Mouse (Mus musculus) heart, embryonic 14.5 days (tissue): ENCODE measurements around the gene Gja5. TPM values are rescaled to one million over a fixed set of nuclear protein-coding genes. Genes with fewer than 3 reads are reported as not detected.
A peak's percentile ranks its signal among the peaks of the same experiment; 100 is the strongest.

Experiments
- ATAC-seq: fragments of 200-750 bp; cut with Nextera tagmentation; 2 replicates; pipeline ENCODE4 v1.8.0; 2017; ENCODE audit warnings: low read depth, moderate TSS enrichment; ENCODE audit not compliant: insufficient number of reproducible peaks, insufficient read depth, low FRiP score
- H3K27ac ChIP-seq, 2 experiments: fragments of 200-500 bp in 1 of 2; fragments of 300-500 bp in 1 of 2; sonication (generic) in 1 of 2; replicated peaks in 1 of 2; 2 replicates each; pipeline ENCODE4 v1.5.1; 2012 to 2014; ENCODE audit warnings: low read depth in 2 of 2, low read length in 2 of 2, control low read depth in 1 of 2, mild to moderate bottlenecking in 1 of 2, mixed read lengths in 1 of 2; ENCODE audit not compliant: control insufficient read depth in 1 of 2, insufficient read depth in 1 of 2
- H3K27me3 ChIP-seq: fragments of 300-500 bp; sonication (generic); 2 replicates; pipeline ENCODE4 v1.6.1; 2014; ENCODE audit warnings: mild to moderate bottlenecking, low read length, control low read depth; ENCODE audit not compliant: control insufficient read depth, insufficient read depth
- H3K36me3 ChIP-seq: fragments of 300-500 bp; sonication (generic); 2 replicates; pipeline ENCODE4 v1.6.1; 2014; ENCODE audit warnings: mild to moderate bottlenecking, control low read depth, low read length, mixed read lengths; ENCODE audit not compliant: control insufficient read depth, insufficient read depth
- H3K4me1 ChIP-seq, 2 experiments: fragments of 200-500 bp in 1 of 2; fragments of 300-500 bp in 1 of 2; sonication (generic) in 1 of 2; 2 replicates each; pipeline ENCODE4 v1.6.1; 2012 to 2014; ENCODE audit warnings: low read length in 2 of 2, control low read depth in 1 of 2, mixed read lengths in 1 of 2; ENCODE audit not compliant: control insufficient read depth in 2 of 2, insufficient read depth in 2 of 2
- H3K4me2 ChIP-seq: fragments of 300-500 bp; sonication (generic); 2 replicates; pipeline ENCODE4 v1.6.1; 2014; ENCODE audit warnings: mild to moderate bottlenecking, low read length
- H3K4me3 ChIP-seq, 2 experiments: fragments of 200-500 bp in 1 of 2; fragments of 300-500 bp in 1 of 2; sonication (generic) in 1 of 2; 2 replicates each; pipeline ENCODE4 v1.5.1; 2012 to 2014; ENCODE audit warnings: low read length in 2 of 2, mild to moderate bottlenecking in 2 of 2, control low read depth in 1 of 2, low read depth in 1 of 2, moderate library complexity in 1 of 2; ENCODE audit not compliant: control insufficient read depth in 1 of 2, insufficient read depth in 1 of 2
- H3K9ac ChIP-seq: fragments of 300-500 bp; sonication (generic); 2 replicates; pipeline ENCODE4 v1.6.1; 2014; ENCODE audit warnings: mild to moderate bottlenecking, low read length
- H3K9me3 ChIP-seq: fragments of 300-500 bp; sonication (generic); 2 replicates; pipeline ENCODE4 v1.6.1; 2016; ENCODE audit warnings: low read length, control low read depth; ENCODE audit not compliant: control insufficient read depth
- WGBS: fragments of 180-500 bp; shearing (Covaris S2); extraction: QIAGEN DNeasy Blood & Tissue Kit; methylation state at CpG from one replicate; pipeline ENCODE4 v1.1.7; 2014; 5-methylcytosine and 5-hydroxymethylcytosine counted together
- polyA plus RNA-seq: library from polyadenylated mRNA; unstranded; fragments of >200 nt; fragmentation: Nextera tagmentation; extraction: Ambion mirVana; gene quantifications from 2 replicates; pipeline ENCODE4 v1.2.1, GENCODE M21; 2014

Gja5 gene
- polyA plus RNA-seq, 1 experiment from 2014 or later, result 43.4 TPM

DNA sequence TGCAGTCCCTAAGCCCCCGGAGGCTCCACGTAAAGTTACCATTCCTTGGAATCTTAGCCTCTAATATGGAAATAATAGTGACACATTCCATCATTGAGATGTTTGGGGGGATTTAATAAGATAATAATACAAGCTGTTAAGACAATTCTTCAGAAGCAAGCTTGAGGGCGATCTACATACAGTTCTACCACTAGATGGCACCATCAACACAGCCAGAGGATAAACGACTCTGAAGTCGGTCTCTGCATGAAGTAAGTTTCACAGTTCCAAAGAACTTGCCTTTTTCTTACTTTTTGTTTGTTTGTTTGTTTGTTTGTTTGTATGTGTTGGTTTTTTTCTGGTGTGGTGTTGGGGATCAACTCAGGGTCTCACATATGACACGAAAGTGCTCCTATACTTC, 31.7 kb downstream of the Gja5 start:
- H3K9ac ChIP-seq, result no peak overlapping the region
- no peaks in the 10 kb centered on the region for H3K9me3 ChIP-seq

DNA sequence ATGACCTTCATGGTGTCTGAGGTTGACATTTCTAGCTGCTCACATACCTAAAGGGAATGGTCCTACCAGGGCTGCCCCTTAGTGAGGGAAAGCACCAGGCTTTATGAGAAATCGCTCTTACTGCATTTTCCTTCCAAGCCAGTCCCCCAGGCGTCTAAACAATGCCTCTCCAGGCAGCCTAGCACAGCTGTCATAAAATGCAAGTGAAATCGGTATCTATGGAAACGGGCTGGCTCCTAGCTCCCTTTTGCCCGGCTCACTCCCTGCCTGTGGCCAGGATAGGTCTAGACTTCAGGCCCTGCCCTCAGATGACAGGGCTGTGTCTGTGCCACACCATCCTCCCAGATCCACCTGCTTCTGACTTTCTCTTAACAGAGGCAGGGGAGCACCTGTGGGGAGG, 33.1 kb downstream of the Gja5 start:
- 0 out of 2 replicates have a peak, but pooled peaks cover 8% of the 10 kb centered on the region for H3K27me3 ChIP-seq
- no peak overlapping the region for H3K9ac ChIP-seq

More for the DNA sequence above, 31.7 kb downstream of the Gja5 start:
- Histone ChIP-seq H3K27ac (no peak overlapping the region), H3K4me2 (no peak overlapping the region), H3K4me1 (peaks cover 4 to 9% of the 10 kb centered on the region in 2 experiments; a peak in 3 of 4 replicates), H3K36me3 (no peaks in the 10 kb centered on the region), H3K27me3 (0 out of 2 replicates have a peak, but pooled peaks cover 8% of the 10 kb centered on the region), H3K4me3 (no peak overlapping the region)
- WGBS, result 7% methylated on average over 6 of the region's 6 CpGs
- no peak for ATAC-seq

DNA sequence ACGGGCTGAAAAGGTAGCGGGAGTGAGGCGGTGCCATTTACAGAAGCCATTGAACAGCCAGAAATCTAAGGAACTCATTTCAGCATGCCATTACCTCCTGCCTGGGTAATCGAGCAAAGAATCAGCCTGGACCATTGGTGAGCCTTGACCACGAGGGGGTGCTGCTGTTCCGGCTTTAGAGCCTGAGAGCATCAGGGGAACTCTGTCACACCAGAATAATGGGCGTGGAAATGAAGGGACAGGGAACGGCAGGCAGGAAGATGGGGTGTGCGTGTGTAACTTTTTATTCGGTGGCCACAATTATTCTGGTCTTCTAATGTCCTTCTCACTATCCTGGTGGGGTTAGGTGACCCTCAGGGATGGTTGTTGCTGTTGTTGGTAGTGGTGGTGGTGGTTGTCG, 34.2 kb downstream of the Gja5 start:
- H3K4me3 ChIP-seq, result peak overlapping the region in 1 of 2 experiments; percentile 14; a peak in 1 of 4 replicates
- no peak overlapping the region for H3K9ac ChIP-seq
- H3K9me3 ChIP-seq, result peaks cover 5% of the 10 kb centered on the region; the same call in 1 of the 2 replicates
- 0 out of 2 replicates have a peak, but pooled peaks cover 8% of the 10 kb centered on the region for H3K27me3 ChIP-seq
- no peaks in the 10 kb centered on the region for H3K36me3 ChIP-seq
- H3K4me1 ChIP-seq, result peaks cover 2 to 6% of the 10 kb centered on the region in 2 experiments; a peak in 1 of 4 replicates
- peak; percentile 37; the same call in 1 of the 2 replicates for ATAC-seq
- no peak overlapping the region for H3K27ac ChIP-seq
- WGBS, result 8% methylated on average over 11 of the region's 11 CpGs
- peak overlapping the region; percentile 45 for H3K4me2 ChIP-seq

More for the DNA sequence above, 33.1 kb downstream of the Gja5 start:
- Histone ChIP-seq H3K4me1 (peaks cover 2 to 6% of the 10 kb centered on the region in 2 experiments; a peak in 1 of 4 replicates), H3K36me3 (no peaks in the 10 kb centered on the region), H3K4me2 (no peak overlapping the region), H3K9me3 (no peaks in the 10 kb centered on the region), H3K27ac (no peak overlapping the region), H3K4me3 (no peak overlapping the region)
- WGBS, result 50% methylated on average over 5 of the region's 5 CpGs
- no peak for ATAC-seq

DNA sequence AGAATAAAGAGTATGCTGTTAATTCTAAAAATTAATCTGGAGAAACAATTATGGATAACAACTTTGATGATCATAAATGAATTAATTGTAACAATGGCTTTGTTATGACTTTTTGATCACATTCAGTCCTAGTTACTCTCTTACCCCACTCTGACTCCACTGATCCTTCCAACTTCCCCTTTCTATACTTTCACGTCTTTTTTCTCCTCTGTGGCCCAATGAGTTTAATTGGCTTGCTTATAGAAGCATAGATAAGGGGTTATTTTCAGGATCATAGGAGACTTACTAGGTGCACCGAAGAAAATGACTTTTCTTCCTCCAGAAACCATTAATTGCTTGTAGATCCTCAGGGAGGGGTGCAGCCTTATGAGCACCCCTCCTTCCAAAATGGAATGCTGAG, 38.2 kb downstream of the Gja5 start:
- 83% methylated on average over 2 of the region's 2 CpGs for WGBS
- H3K4me3 ChIP-seq, result no peak overlapping the region

DNA sequence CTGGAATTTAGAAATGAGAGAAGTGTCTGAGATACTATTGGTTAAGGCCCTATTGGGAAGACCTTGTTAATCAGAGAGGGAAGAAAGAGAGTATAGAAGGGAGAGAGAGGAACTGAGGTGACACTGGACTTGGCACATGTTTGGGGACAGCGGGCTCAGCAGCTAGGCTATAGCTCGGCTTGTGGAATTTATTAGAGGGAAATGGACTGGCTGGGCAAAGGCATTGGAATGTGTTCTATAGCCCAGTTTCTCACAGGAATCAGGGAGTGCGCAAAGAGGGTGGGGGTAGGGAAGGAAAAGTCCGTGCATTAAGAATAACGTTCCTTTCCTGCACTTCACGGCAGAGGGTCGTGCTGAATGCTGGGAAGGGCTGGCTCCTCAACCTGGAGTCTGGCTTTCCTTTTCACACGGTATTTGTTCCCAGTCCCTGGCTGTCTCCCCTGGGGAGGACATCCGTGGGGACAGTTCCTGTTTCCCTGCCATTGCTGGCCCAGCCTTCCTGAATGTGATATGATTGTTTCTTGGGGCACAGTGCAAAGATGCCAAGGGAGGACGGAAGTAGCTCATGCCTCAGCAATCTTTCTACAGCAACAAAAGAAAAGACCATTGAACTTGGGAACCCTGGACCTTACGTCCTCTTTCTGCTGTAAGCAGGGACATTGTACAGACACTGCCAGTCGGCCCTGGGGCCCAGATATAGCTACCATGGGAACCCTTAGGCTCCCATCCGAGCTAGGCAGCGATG, 49.2 kb downstream of the Gja5 start:
- Histone ChIP-seq H3K36me3 (no peaks in the 10 kb centered on the region), H3K27ac (peak overlapping the region; percentile 3 to 29), H3K27me3 (no peaks in the 10 kb centered on the region), H3K4me2 (peak overlapping the region; percentile 47), H3K4me1 (peaks cover 12 to 15% of the 10 kb centered on the region in 2 experiments), H3K9me3 (no peaks in the 10 kb centered on the region), H3K4me3 (no peak overlapping the region), H3K9ac (no peak overlapping the region)
- WGBS, result 24% methylated on average over 14 of the region's 14 CpGs
- ATAC-seq, result peak; percentile 83

More for the DNA sequence above, 38.2 kb downstream of the Gja5 start:
- Histone ChIP-seq H3K4me1 (peaks cover 2 to 6% of the 10 kb centered on the region in 2 experiments; a peak in 1 of 4 replicates), H3K4me2 (no peak overlapping the region), H3K27me3 (0 out of 2 replicates have a peak, but pooled peaks cover 1% of the 10 kb centered on the region), H3K36me3 (no peaks in the 10 kb centered on the region), H3K9me3 (peaks cover 5% of the 10 kb centered on the region; the same call in 1 of the 2 replicates), H3K27ac (no peak overlapping the region), H3K9ac (no peak overlapping the region)
- no peak for ATAC-seq

DNA sequence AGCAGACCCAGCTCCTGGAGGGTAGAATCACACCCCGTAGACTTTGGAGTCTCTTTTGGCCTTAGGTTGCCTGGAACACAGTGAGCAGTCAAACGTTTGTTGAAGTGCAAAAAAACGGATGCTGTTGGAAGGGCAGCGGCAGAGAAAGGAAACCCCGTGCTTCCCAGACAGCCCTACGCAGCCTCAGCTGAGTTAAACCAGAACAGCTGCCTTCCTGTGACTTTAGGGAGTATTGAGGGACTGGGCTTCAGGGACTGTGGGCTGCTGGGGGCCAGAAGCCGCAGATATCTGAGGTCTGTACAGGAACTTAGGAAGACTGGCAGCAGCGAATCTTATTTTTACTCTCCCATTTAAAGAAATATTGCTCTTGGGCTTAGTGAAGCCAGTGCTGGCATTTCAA, 56.1 kb downstream of the Gja5 start:
- Histone ChIP-seq H3K4me1 (peaks cover 8 to 10% of the 10 kb centered on the region in 2 experiments), H3K4me3 (no peak overlapping the region), H3K9me3 (no peaks in the 10 kb centered on the region), H3K4me2 (peak overlapping the region; percentile 31), H3K27ac (peak overlapping the region; percentile 47 to 48; a peak in 3 of 4 replicates), H3K27me3 (no peaks in the 10 kb centered on the region), H3K9ac (no peak overlapping the region), H3K36me3 (no peaks in the 10 kb centered on the region)
- 10% methylated on average over 8 of the region's 8 CpGs for WGBS
- peak; percentile 50; the same call in 1 of the 2 replicates for ATAC-seq

DNA sequence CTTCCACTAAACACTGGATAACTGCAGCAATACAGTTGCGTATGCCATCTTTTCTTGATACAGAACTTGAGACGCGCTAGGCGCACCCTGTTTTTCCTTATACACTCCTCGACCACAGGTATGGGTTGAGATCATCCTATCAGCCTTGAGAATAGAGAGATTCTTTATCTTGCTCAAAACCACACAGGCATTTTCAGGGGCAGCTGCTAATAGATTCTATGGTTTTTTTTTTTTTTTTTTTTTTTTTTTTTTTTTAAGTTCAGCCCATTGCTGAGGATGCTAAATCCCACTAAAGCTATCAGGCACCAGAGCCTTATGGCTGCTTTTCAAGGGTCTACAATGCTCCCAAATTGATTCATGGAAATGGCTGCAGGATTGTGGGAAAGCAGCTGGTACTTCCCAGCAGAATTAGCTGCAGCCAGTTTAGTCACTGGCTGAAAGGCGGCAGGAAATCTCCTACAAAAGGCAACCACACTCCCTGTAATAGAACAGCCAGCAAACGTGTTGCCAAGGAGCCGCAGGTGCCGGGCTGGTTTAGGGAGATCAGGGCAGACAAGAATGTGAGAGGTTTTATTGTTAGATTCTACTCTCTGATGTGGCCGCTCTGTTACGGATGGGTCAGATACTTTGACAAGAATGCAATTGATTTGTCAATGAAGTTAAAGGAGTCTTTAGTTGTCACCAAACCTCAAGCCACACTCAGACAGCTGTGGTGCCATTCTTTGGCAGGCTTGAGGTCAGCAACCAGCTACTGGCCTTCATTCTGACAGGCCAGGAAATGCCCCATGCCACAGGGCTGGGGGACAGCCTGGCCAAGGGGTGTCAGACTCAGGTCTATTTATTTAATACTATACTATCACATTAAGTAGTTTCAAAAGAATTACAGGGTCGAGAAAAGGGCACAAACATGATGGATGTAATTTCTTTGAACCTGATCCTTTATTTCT, 58.9 kb downstream of the Gja5 start:
- no peaks in the 10 kb centered on the region for H3K27me3 ChIP-seq
- H3K36me3 ChIP-seq, result no peaks in the 10 kb centered on the region
- H3K9ac ChIP-seq, result no peak overlapping the region
- peaks cover 8 to 10% of the 10 kb centered on the region in 2 experiments for H3K4me1 ChIP-seq
- no peak overlapping the region for H3K4me3 ChIP-seq
- no peak overlapping the region for H3K27ac ChIP-seq
- no peaks in the 10 kb centered on the region for H3K9me3 ChIP-seq
- 72% methylated on average over 12 of the region's 12 CpGs for WGBS
- no peak for ATAC-seq
- H3K4me2 ChIP-seq, result no peak overlapping the region
